Mouse (Mus musculus) cortical plate, adult 2 months (tissue): ENCODE measurements at regions not wholly inside any gene's neighbourhood (a gene's known extent, or its start where the extent isn't known, plus 50 kb on each side); places are given as distances from the start of the nearest gene placed in this dataset.

ENCODE experiments used
- H3K27ac ChIP-seq: fragments of 200-500 bp; 2 replicates; pipeline ENCODE4 v1.5.1; 2012; ENCODE audit warnings: low read length, control low read depth, inconsistent platforms; ENCODE audit not compliant: insufficient read depth
- H3K4me1 ChIP-seq: fragments of 200-500 bp; 2 replicates; pipeline ENCODE4 v1.6.1; 2011; ENCODE audit warnings: low read length; ENCODE audit not compliant: control insufficient read depth, insufficient read depth
- H3K4me3 ChIP-seq: fragments of 200-500 bp; 2 replicates; pipeline ENCODE4 v1.5.1; 2011; ENCODE audit warnings: mild to moderate bottlenecking, low read length, control low read depth; ENCODE audit not compliant: insufficient read depth
- CTCF ChIP-seq: fragments of 200-500 bp; IDR thresholded peaks from 2 replicates; pipeline ENCODE4 v1.5.1; 2011; ENCODE audit warnings: mild to moderate bottlenecking, control low read depth, low read length; ENCODE audit not compliant: insufficient read depth; ENCODE audit errors: extremely low read depth
- POLR2A ChIP-seq: fragments of 200-500 bp; IDR thresholded peaks from 2 replicates; pipeline ENCODE4 v1.6.1; 2011; ENCODE audit warnings: mild to moderate bottlenecking, low read length, control low read depth; ENCODE audit not compliant: insufficient read depth; ENCODE audit errors: extremely low read depth

DNA sequence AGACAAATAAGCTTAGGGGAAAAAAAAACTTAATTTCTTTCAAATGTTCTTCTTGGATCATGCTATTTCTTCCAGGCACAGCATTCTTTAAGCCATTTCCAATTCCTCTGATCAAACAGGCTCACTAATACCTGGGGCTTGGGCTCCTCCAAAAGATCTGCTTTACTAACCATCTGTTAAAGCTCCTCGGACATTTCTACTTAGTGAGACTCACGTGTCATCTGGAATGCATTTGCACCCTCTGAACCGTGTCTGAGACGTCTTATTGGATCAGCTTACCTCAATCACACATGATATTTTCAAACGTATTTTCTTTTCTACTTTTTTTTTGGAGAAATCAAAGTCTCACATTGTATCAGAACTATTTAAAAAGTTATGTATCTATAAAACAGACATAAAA, 132.4 kb downstream of the Npr3 start:
- no peak for TF ChIP-seq POLR2A
- no peak for TF ChIP-seq CTCF
- Histone ChIP-seq H3K4me3 (no peak overlapping the region), H3K4me1 (no peaks in the 10 kb centered on the region), H3K27ac (no peak overlapping the region)

DNA sequence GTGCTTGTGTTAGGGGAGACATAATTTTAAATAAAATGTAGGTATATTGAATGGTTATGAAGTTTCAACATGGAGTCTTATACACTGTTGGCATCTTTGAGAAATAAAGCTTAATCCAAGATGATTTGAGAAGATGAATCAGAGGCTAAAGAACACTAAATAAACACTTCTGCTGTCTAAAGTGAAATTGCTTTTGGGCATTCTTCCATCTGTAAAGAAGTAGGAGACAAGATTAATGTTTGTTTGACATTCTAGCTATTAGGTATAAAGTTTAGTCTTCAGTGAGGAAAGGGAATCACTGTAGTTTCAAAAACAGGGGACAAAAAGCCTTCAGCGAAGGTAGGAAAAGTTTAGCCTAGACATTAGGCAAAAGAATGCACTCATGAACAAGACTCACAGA, 136.5 kb downstream of the Npr3 start:
- H3K4me1 ChIP-seq: no peaks in the 10 kb centered on the region
- H3K4me3 ChIP-seq: no peak overlapping the region
- TF ChIP-seq CTCF (no peak), POLR2A (no peak)
- no peak overlapping the region for H3K27ac ChIP-seq

DNA sequence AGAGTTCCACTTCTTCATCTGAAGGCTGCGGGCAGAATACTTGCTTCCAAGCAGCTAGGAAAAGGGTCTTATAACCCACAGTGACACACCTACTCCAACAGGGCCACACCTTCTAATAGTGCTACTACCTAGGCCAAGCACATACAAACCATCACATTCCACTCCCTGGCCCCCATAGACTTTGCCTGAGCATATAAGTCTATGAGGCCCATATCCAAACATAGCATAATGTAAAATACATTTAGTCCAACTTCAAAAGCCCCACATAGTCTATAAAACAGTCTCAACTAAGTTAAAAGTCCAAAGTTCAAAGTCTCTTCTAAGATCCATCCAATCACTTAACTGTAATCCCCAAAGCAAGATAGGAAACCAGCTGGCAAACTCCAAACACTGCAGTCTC, 149.1 kb downstream of the Npr3 start:
- H3K4me3 ChIP-seq: no peak overlapping the region
- no peak overlapping the region for H3K27ac ChIP-seq
- no peaks in the 10 kb centered on the region for H3K4me1 ChIP-seq
- TF ChIP-seq CTCF (no peak), POLR2A (no peak)

DNA sequence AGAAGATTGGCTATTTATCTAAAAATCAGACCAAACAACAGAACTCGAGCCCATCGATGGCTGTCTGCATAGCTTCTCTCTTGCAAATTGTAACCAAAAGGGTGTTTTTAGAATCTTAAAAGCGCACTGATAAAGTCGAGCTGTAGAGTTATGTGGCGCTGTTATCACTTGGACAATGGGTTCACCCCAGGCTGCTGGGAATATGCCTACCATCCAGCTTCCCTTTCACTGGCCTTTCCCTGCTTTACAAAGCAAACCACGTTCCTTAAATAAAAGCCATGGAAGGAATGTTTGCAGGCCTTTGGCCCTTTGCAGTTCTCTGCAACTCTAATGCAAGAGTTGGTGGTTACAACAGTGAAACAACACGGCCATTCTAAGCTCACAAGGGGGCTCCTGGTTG, 150.3 kb downstream of the Npr3 start:
- H3K4me1 ChIP-seq: no peaks in the 10 kb centered on the region
- no peak overlapping the region for H3K27ac ChIP-seq
- H3K4me3 ChIP-seq: no peak overlapping the region
- no peak for TF ChIP-seq CTCF
- no peak for TF ChIP-seq POLR2A

- no peaks in the 10 kb centered on the region; the same call in 1 of the 2 replicates for H3K4me1 ChIP-seq
- H3K27ac ChIP-seq: no peak overlapping the region
- TF ChIP-seq POLR2A (no peak), CTCF (peak; percentile 99)
- no peak overlapping the region for H3K4me3 ChIP-seq
Observed at GRCm38 (mm10) chr15:11753216-11753615, 153.9 kb downstream of the Npr3 start.

GRCm38 (mm10) chr15:11750893-11751292, 156.2 kb downstream of the Npr3 start:
- TF ChIP-seq CTCF (no peak), POLR2A (no peak)
- H3K4me1 ChIP-seq: no peaks in the 10 kb centered on the region; the same call in 1 of the 2 replicates

GRCm38 (mm10) chr15:11749509-11749908, 157.6 kb downstream of the Npr3 start:
- Histone ChIP-seq H3K4me3 (no peak overlapping the region), H3K4me1 (peaks cover 3% of the 10 kb centered on the region; the same call in 1 of the 2 replicates), H3K27ac (no peak overlapping the region)
- no peak for TF ChIP-seq CTCF
- TF ChIP-seq POLR2A: no peak

More at GRCm38 (mm10) chr15:11750893-11751292, 156.2 kb downstream of the Npr3 start:
- H3K4me3 ChIP-seq: no peak overlapping the region
- no peak overlapping the region for H3K27ac ChIP-seq

- H3K4me1 ChIP-seq: peaks cover 3% of the 10 kb centered on the region; the same call in 1 of the 2 replicates
- TF ChIP-seq POLR2A: no peak
- no peak for TF ChIP-seq CTCF
- H3K4me3 ChIP-seq: no peak overlapping the region
- H3K27ac ChIP-seq: no peak overlapping the region
Observed at GRCm38 (mm10) chr15:11748306-11748705, 158.8 kb downstream of the Npr3 start.

- Histone ChIP-seq H3K4me1 (peaks cover 3% of the 10 kb centered on the region; the same call in 1 of the 2 replicates), H3K4me3 (no peak overlapping the region), H3K27ac (no peak overlapping the region)
- TF ChIP-seq CTCF (no peak), POLR2A (no peak)
Observed at GRCm38 (mm10) chr15:11746754-11747153, 160.3 kb downstream of the Npr3 start.

DNA sequence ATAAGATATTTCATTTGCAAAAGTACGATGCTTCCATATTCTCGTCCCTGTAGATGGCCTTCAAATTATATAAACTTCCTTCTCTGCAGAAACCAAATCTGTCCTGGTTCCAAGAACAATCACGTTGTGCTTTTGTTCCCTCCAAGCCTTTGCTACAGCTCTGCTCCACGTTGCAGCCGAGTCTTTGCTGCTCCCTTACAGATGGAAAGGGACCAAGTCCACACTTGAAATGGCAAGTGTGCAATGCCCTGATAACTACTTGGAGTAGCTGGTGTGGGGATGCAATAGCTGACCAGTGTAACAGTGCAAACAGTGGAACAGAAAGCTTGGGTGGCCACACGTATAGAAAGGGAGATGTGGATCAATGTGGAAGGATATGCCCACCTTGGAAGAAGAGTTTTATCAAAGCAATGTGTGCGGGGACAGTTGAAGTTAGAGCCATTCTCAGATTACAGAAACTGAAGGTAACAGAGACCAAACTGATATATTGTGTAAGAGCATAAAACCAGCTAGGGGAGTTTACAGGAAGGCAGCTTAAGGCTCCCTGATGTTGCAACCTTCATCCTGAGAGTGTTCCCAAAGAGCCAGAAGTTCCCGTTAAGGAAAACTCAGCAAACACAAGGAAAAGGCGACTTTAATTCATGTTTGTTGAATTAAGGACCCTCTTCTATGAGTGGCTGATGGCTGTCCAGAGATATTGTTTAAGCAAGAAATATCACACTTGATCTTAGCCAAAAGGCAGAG, 161.3 kb downstream of the Npr3 start:
- Histone ChIP-seq H3K4me3 (no peak overlapping the region), H3K4me1 (peaks cover 4% of the 10 kb centered on the region; the same call in 1 of the 2 replicates), H3K27ac (no peak overlapping the region)
- TF ChIP-seq POLR2A: no peak
- TF ChIP-seq CTCF: no peak
